Mouse (Mus musculus) E14TG2a.4 (cell line): ENCODE data around the gene Nckap1.

Source experiments
- CTCF ChIP-seq: conservative IDR thresholded peaks from 2 replicates; pipeline ENCODE4 v1.5.1; 2014; ENCODE audit warnings: low read length
- POU5F1 ChIP-seq: IDR thresholded peaks from 2 replicates; pipeline ENCODE4 v1.6.1; 2014; ENCODE audit warnings: low read length, borderline replicate concordance

GRCm38 (mm10) chr2:80549704-80550103 lies 31.5 kb downstream of the Nckap1 start:
- TF ChIP-seq CTCF (no peak), POU5F1 (no peak)
